Mouse (Mus musculus): ENCODE measurements at regions not wholly inside any gene's neighbourhood (a gene's known extent, or its start where the extent isn't known, plus 50 kb on each side); places are given as distances from the start of the nearest gene placed in this dataset. TPM values are rescaled to one million over a fixed set of nuclear protein-coding genes. Genes with fewer than 3 reads are reported as not detected.
A peak's percentile ranks its signal among the peaks of the same experiment; 100 is the strongest.

DNA sequence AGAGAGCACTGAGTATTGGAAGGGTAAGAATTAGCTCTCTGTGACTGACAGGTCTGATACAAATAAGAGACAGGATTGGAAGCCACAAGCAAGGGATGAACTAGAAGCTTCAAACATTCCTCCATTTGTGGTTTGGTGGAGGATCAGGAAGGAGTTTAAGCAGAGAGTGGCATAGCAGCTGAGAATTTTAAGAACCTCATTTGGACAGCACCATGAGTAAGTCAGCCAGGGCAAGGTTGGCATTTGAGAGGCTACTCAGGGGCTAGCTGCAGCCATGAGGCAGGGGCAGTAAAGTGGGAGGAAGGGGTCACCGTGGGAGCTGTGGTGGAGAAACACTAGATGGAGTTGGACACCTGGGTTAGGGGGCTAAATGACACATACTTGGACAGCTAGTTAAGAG lies 56.2 kb upstream of the Kif2a start:
- WGBS = 84% methylated on average over 1 of the region's 1 CpGs

DNA sequence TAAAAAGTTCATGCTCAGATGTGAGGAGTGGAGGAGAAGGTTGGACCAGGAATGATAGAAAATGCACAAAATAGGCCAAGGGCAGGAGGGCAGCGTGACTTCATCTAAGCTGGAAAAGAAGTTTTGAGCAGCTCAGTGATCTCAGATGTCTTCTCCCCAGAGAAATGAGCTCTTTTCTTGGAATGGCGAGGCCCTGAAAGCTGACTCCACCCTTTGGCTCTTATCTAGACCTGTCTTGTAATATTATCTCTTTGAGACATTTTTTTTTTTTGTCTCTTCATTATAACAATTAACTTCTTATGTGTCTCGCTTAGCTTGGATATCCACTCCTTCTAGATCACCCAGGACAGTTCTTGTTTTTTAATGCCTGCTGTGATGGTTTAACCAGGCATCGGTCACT lies 53.0 kb upstream of the Kif2a start:
- H3K36me3 ChIP-seq (replicated peaks) = no peaks in the 10 kb centered on the region
- H3K27me3 ChIP-seq (ENCODE audit: poor library complexity, severe bottlenecking) = peaks cover 43% of the 10 kb centered on the region
- peaks cover 19% of the 10 kb centered on the region for H3K4me1 ChIP-seq
- DNase-seq (ENCODE audit: extremely low spot score, low spot score) = no peak
- H3K27ac ChIP-seq = no peak overlapping the region
- H3K4me3 ChIP-seq = no peak overlapping the region
- H3K9me3 ChIP-seq = no peaks in the 10 kb centered on the region
- 88% methylated on average over 4 of the region's 4 CpGs for WGBS

More for the DNA sequence above, 56.2 kb upstream of the Kif2a start:
- no peak for DNase-seq (ENCODE audit: extremely low spot score, low spot score)
- peaks cover 33% of the 10 kb centered on the region for H3K27me3 ChIP-seq (ENCODE audit: poor library complexity, severe bottlenecking)
- no peak overlapping the region for H3K4me3 ChIP-seq
- H3K4me1 ChIP-seq = peaks cover 9% of the 10 kb centered on the region
- no peaks in the 10 kb centered on the region for H3K9me3 ChIP-seq
- H3K36me3 ChIP-seq (replicated peaks) = no peaks in the 10 kb centered on the region
- H3K27ac ChIP-seq = no peak overlapping the region

DNA sequence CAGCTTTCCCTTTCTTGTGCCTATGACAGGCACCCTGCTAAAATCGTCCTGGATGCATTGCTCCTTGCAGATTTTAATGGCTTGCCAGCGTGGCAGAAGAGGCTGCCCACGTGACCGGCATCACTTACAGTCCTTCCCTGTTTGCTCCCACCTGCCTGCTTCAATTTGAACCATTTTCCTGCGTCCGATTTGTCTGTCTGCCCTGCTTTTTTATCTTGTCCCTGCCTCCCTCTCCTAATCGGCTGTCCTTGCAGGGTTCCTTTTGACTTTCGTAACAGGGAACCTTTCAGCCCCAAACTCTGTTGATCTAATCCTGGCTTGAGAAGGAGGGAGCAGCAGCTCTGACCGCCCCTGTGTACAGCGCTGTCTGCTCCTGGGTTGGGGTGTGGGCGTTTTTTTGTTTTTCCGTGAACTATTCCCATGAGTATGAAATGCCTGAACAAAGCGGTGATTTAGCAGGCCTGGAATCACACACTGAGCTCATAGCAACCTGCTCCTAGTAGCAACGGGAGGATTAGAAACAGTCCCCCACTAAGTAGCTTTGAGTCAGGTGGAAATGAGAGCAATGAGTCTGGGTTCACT lies 51.2 kb upstream of the Kif2a start:
- Histone ChIP-seq H3K27me3 (ENCODE audit: poor library complexity, severe bottlenecking) (peaks cover 42% of the 10 kb centered on the region), H3K4me1 (peaks cover 19% of the 10 kb centered on the region), H3K9me3 (no peaks in the 10 kb centered on the region), H3K4me3 (peak overlapping the region; percentile 47), H3K27ac (peak overlapping the region; percentile 80), H3K36me3 (replicated peaks) (no peaks in the 10 kb centered on the region)
- DNase-seq (ENCODE audit: extremely low spot score, low spot score) = peak; percentile 66
- 1% methylated on average over 14 of the region's 14 CpGs for WGBS

DNA sequence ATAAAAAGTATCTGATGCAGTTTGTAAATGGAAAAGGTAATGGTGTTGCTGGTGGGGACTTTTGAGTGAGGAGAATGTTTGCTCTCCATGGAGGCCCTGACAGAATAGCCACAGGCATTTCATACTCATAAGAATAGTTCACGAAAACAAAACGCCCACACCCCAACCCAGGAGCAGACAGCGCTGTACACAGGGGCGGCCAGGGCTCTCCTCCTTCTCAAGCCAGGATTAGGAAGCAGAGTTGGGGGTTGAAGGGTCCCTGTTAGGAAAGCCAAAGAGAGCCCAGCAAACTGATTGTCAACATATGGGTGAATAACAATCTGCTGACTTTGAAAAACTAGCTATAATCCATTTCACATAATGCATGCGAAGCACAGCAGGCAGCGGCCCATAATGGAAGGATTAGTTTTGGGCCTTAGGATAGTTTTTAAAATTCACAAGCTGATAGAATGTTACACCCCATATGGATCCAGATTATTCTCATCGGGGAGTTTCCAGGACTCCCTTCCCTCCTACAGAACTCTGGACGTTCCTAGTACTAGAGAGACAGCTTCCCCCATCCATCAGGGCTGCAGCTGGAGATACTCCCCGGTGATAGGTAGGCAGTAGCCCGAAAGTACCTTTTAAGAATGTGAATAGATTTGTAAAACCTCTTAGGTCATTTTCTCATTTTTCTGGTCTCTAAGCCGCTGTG lies 50.6 kb upstream of the Kif2a start:
- no peak for DNase-seq (ENCODE audit: extremely low spot score, low spot score)
- H3K36me3 ChIP-seq (replicated peaks) = no peaks in the 10 kb centered on the region
- peaks cover 36% of the 10 kb centered on the region for H3K27me3 ChIP-seq (ENCODE audit: poor library complexity, severe bottlenecking)
- H3K4me1 ChIP-seq = peaks cover 19% of the 10 kb centered on the region
- H3K4me3 ChIP-seq = peak overlapping the region; percentile 47
- 15% methylated on average over 11 of the region's 11 CpGs for WGBS
- H3K27ac ChIP-seq = peak overlapping the region; percentile 80
- no peaks in the 10 kb centered on the region for H3K9me3 ChIP-seq

Small RNAs in the stretch of these regions (microRNA-seq; reads per million reads assigned to microRNA genes)
- not detected for gene Gm22118

Measured in forebrain, embryonic 10.5 days (tissue).